Mouse (Mus musculus): ENCODE results near the gene Cth.

DNA sequence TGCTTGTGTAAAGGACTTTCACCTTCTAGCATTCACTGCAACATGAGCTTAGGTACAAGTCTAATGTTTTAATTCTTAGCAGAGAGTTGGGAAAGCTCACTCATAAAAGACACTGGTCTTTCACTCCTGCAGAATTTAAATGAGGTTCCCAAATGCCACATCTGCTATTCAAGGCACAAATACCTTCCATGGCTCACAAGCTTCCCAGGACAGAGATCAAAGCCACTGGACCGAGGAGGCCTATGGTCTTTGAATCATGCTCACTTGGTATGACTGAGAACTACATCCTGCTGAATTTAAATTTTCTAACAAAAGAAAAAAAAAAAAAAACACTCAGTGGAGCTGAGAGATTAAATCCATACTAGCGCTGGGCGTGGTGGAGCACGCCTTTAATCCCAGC, 8.5 kb downstream of the Cth start:
- TF ChIP-seq CTCF (IDR thresholded peaks at IDR 0.05; ENCODE audit: low read depth, low read length), result no peak
- no peak for TF ChIP-seq POLR2A (IDR thresholded peaks at IDR 0.05; ENCODE audit: borderline replicate concordance, low read depth, low read length)
